Comparison of ENCODE assay signal across 10 mouse cellular contexts in the genomic region with DNA sequence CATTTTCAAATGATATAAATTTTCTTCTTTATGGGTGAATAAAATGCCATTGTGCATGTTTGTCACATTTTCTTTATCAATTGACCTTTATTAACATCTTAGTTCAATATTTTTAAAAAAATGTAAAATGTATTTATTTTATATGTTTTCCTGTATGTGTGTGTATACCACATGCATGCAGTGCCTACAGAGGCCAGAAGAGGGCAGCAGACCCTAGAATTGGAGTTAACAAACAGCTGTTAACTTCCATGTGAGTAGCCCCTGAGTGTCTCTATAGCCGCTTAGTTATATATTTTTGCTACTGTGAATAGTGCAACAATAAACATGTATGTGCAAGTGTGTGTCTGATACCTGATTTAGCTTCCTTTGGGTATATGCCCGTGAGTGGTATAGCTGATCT. TPM values are rescaled to one million over a fixed set of nuclear protein-coding genes. Genes with fewer than 3 reads are reported as not detected.
A peak's percentile ranks its signal among the peaks of the same experiment; 100 is the strongest.
DNase-seq lines count a peak whose midpoint lies in the region; ATAC-seq and TF ChIP-seq lines count a peak whose summit lies in the region.
"Had no signal": no experiment of that assay in that cellular context is flagged by ENCODE, and none has a peak within 500 bp of the region (broad histone marks: within the 10 kb centered on the region; RNA-seq: fewer than 3 reads in every experiment).

No protein-coding gene starts in this region.

- no peak for DNase-seq in heart, adult 2 months
- DNase-seq in heart, postnatal 25 days (ENCODE audit: low spot score) = no peak
- peak; percentile 39 for DNase-seq in right cerebral cortex, postnatal 14 days
- no peak for DNase-seq in right cerebral cortex, postnatal 36 days (ENCODE audit: low spot score in 2 of 2)

- intact Hi-C loops in heart, adult 2 months (cut with DNase I) = no loop called here
- intact Hi-C loops in heart, postnatal 25 days (cut with DNase I) = no loop called here

- no peaks in the 10 kb centered on the region for H3K9me3 ChIP-seq in midbrain, embryonic 13.5 days
- H3K9me3 ChIP-seq in forebrain, embryonic 15.5 days = no peaks in the 10 kb centered on the region
- H3K9me3 ChIP-seq: heart, embryonic 15.5 days; liver, embryonic 15.5 days had no signal

- peak; percentile 56 for TF ChIP-seq CTCF in heart, adult 2 months (IDR thresholded peaks at IDR 0.05)
- 0 out of 2 replicates have a peak, but pooled peaks have one; percentile 4 for TF ChIP-seq CTCF in cortical plate, adult 2 months (IDR thresholded peaks at IDR 0.05; ENCODE audit: extremely low read depth, insufficient read depth, low read length)

- H3K27ac ChIP-seq in heart, adult 2 months = no peak overlapping the region
- H3K27ac ChIP-seq in cortical plate, adult 2 months (ENCODE audit: insufficient read depth, low read length) = no peak overlapping the region
- no peak overlapping the region for H3K27ac ChIP-seq in midbrain, embryonic 13.5 days
- no peak overlapping the region for H3K27ac ChIP-seq in forebrain, embryonic 15.5 days (replicated peaks)
- H3K27ac ChIP-seq: heart, embryonic 15.5 days; liver, embryonic 15.5 days had no signal

- no peak overlapping the region for H3K4me2 ChIP-seq in midbrain, embryonic 13.5 days (replicated peaks)
- no peak overlapping the region for H3K4me2 ChIP-seq in forebrain, embryonic 15.5 days (replicated peaks)
- H3K4me2 ChIP-seq: heart, embryonic 15.5 days; liver, embryonic 15.5 days had no signal

- ATAC-seq in megakaryocyte progenitor cell, adult 5-6 weeks (replicated peaks; ENCODE audit: poor library complexity) = peak; percentile 60
- ATAC-seq in midbrain, embryonic 13.5 days = no peak
- no peak for ATAC-seq in forebrain, embryonic 15.5 days (replicated peaks)

- no peaks in the 10 kb centered on the region for H3K4me1 ChIP-seq in heart, adult 2 months (ENCODE audit: control insufficient read depth, insufficient read depth, low read length)
- H3K4me1 ChIP-seq in cortical plate, adult 2 months (ENCODE audit: control insufficient read depth, insufficient read depth, low read length) = no peaks in the 10 kb centered on the region
- no peaks in the 10 kb centered on the region for H3K4me1 ChIP-seq in midbrain, embryonic 13.5 days (replicated peaks)
- H3K4me1 ChIP-seq in forebrain, embryonic 15.5 days = no peaks in the 10 kb centered on the region
- H3K4me1 ChIP-seq: heart, embryonic 15.5 days; liver, embryonic 15.5 days had no signal

- no peaks in the 10 kb centered on the region for H3K79me2 ChIP-seq in heart, adult 2 months (replicated peaks; ENCODE audit: control insufficient read depth, insufficient read depth, low read length)

- no peaks in the 10 kb centered on the region for H3K27me3 ChIP-seq in heart, adult 2 months (ENCODE audit: control insufficient read depth, insufficient read depth, low read length)
- H3K27me3 ChIP-seq in midbrain, embryonic 13.5 days = no peaks in the 10 kb centered on the region
- H3K27me3 ChIP-seq in forebrain, embryonic 15.5 days = no peaks in the 10 kb centered on the region
- H3K27me3 ChIP-seq: heart, embryonic 15.5 days; liver, embryonic 15.5 days had no signal

- no peak for TF ChIP-seq EP300 in heart, adult 2 months (IDR thresholded peaks at IDR 0.05; ENCODE audit: insufficient read depth, low read depth, low read length)

- WGBS in heart, adult 2 months = 87% methylated on average over 2 of the region's 2 CpGs
- 94% methylated on average over 2 of the region's 2 CpGs for WGBS in midbrain, embryonic 13.5 days
- WGBS in forebrain, embryonic 15.5 days = 87% methylated on average over 2 of the region's 2 CpGs

- H3K4me3 ChIP-seq in heart, adult 2 months = no peak overlapping the region
- no peak overlapping the region for H3K4me3 ChIP-seq in cortical plate, adult 2 months (ENCODE audit: insufficient read depth, low read length)
- H3K4me3 ChIP-seq in midbrain, embryonic 13.5 days (replicated peaks) = no peak overlapping the region
- no peak overlapping the region for H3K4me3 ChIP-seq in forebrain, embryonic 15.5 days
- H3K4me3 ChIP-seq: heart, embryonic 15.5 days; liver, embryonic 15.5 days had no signal

- no peak overlapping the region for H3K9ac ChIP-seq in heart, adult 2 months (ENCODE audit: low read depth, low read length)
- H3K9ac ChIP-seq in midbrain, embryonic 13.5 days (replicated peaks) = no peak overlapping the region
- no peak overlapping the region for H3K9ac ChIP-seq in forebrain, embryonic 15.5 days (replicated peaks)
- H3K9ac ChIP-seq: heart, embryonic 15.5 days; liver, embryonic 15.5 days had no signal

- no peak for TF ChIP-seq POLR2A in heart, adult 2 months (IDR thresholded peaks at IDR 0.05; ENCODE audit: insufficient read depth, low read depth, low read length)
- TF ChIP-seq POLR2A in cortical plate, adult 2 months (IDR thresholded peaks at IDR 0.05; ENCODE audit: extremely low read depth, insufficient read depth, low read length) = no peak

- no peaks in the 10 kb centered on the region for H3K36me3 ChIP-seq in heart, adult 2 months (ENCODE audit: control insufficient read depth, insufficient read depth, low read length)
- H3K36me3 ChIP-seq in midbrain, embryonic 13.5 days = no peaks in the 10 kb centered on the region
- H3K36me3 ChIP-seq in forebrain, embryonic 15.5 days = no peaks in the 10 kb centered on the region

RNA-seq across cellular contexts. Expression of gene Cenpi, which starts 25.4 kb away (rescaled TPM):
- under 1 TPM; 0.10 to 0.48 TPM for total RNA-seq in heart, adult 2 months (2021)
- polyA plus RNA-seq in heart, adult 2 months (2012; rRNA removed) = 0.12 and 0.21 TPM in 2 replicates
- total RNA-seq in heart, postnatal 25 days (2021) = under 1 TPM; 0.48 to 0.55 TPM
- 0.44 and 0.48 TPM in 2 replicates for polyA plus RNA-seq in cortical plate, adult 2 months (2012; rRNA removed)
- total RNA-seq in megakaryocyte progenitor cell, adult 5-6 weeks (2015) = 34.5 and 38.5 TPM in 2 replicates
- 35.3 and 42.9 TPM in 2 replicates for total RNA-seq in megakaryocyte progenitor cell, adult 5-6 weeks (2017)
- polyA plus RNA-seq in midbrain, embryonic 13.5 days (2015; fragmentation: Nextera tagmentation; extraction: Ambion mirVana) = 10.1 and 11.8 TPM in 2 replicates
- polyA plus RNA-seq in forebrain, embryonic 15.5 days (2015; fragmentation: Nextera tagmentation; extraction: Ambion mirVana) = 14.0 and 14.4 TPM in 2 replicates

RNA-seq across cellular contexts. Expression of gene Tmem35a, which starts 38.3 kb away (rescaled TPM):
- 1 to 10 TPM; 3.4 to 3.7 TPM for total RNA-seq in heart, adult 2 months (2021)
- polyA plus RNA-seq in heart, adult 2 months (2012; rRNA removed) = 3.9 and 5.3 TPM in 2 replicates
- total RNA-seq in heart, postnatal 25 days (2021) = 1 to 10 TPM; 6.3 to 8.1 TPM
- 40.7 and 43.7 TPM in 2 replicates for polyA plus RNA-seq in cortical plate, adult 2 months (2012; rRNA removed)
- total RNA-seq in megakaryocyte progenitor cell, adult 5-6 weeks (2015) = not detected in 2 replicates
- not detected in 2 replicates for total RNA-seq in megakaryocyte progenitor cell, adult 5-6 weeks (2017)
- 93.6 and 94.8 TPM in 2 replicates for polyA plus RNA-seq in midbrain, embryonic 13.5 days (2015; fragmentation: Nextera tagmentation; extraction: Ambion mirVana)
- polyA plus RNA-seq in forebrain, embryonic 15.5 days (2015; fragmentation: Nextera tagmentation; extraction: Ambion mirVana) = 111 and 123 TPM in 2 replicates

RNA-seq across cellular contexts. Expression of gene Trmt2b, which starts 56.5 kb away (rescaled TPM):
- total RNA-seq in heart, adult 2 months (2021) = 10 to 100 TPM; 37.9 to 57.6 TPM
- polyA plus RNA-seq in heart, adult 2 months (2012; rRNA removed) = 26.0 and 56.7 TPM in 2 replicates
- total RNA-seq in heart, postnatal 25 days (2021) = 10 to 100 TPM; 43.7 to 55.0 TPM
- 8.7 and 9.8 TPM in 2 replicates for polyA plus RNA-seq in cortical plate, adult 2 months (2012; rRNA removed)
- total RNA-seq in megakaryocyte progenitor cell, adult 5-6 weeks (2015) = 29.4 and 32.6 TPM in 2 replicates
- 35.6 and 37.4 TPM in 2 replicates for total RNA-seq in megakaryocyte progenitor cell, adult 5-6 weeks (2017)
- polyA plus RNA-seq in midbrain, embryonic 13.5 days (2015; fragmentation: Nextera tagmentation; extraction: Ambion mirVana) = 4.5 and 4.7 TPM in 2 replicates
- polyA plus RNA-seq in forebrain, embryonic 15.5 days (2015; fragmentation: Nextera tagmentation; extraction: Ambion mirVana) = 5.6 and 6.2 TPM in 2 replicates
